Mouse (Mus musculus) embryonic facial prominence, embryonic 15.5 days (tissue): ENCODE results near the gene Tmem119. TPM values are rescaled to one million over a fixed set of nuclear protein-coding genes. Genes with fewer than 3 reads are reported as not detected.
"Not testable (repeated sequence)": the region's sequence is repeated elsewhere in the genome, so short reads cannot be mapped to it uniquely, and the experiment has no call there.

Source experiments
- ATAC-seq: fragments of 200-750 bp; cut with Nextera tagmentation; 2 replicates; pipeline ENCODE4 v1.8.0; 2017; ENCODE audit warnings: low read depth, moderate TSS enrichment; ENCODE audit not compliant: insufficient number of reproducible peaks, low FRiP score, low TSS enrichment
- H3K27ac ChIP-seq: fragments of 300-500 bp; sonication (generic); replicated peaks from 2 replicates; pipeline ENCODE4 v1.5.1; 2015; ENCODE audit warnings: mild to moderate bottlenecking, inconsistent platforms
- H3K27me3 ChIP-seq: fragments of 300-500 bp; sonication (generic); 2 replicates; pipeline ENCODE4 v1.6.1; 2015; ENCODE audit warnings: inconsistent platforms
- H3K36me3 ChIP-seq: fragments of 300-500 bp; sonication (generic); 2 replicates; pipeline ENCODE4 v1.6.1; 2015; ENCODE audit warnings: mild to moderate bottlenecking, inconsistent platforms
- H3K4me1 ChIP-seq: fragments of 300-500 bp; sonication (generic); 2 replicates; pipeline ENCODE4 v1.6.1; 2015; ENCODE audit warnings: inconsistent platforms
- H3K4me2 ChIP-seq: fragments of 300-500 bp; sonication (generic); replicated peaks from 2 replicates; pipeline ENCODE4 v1.6.1; 2015; ENCODE audit warnings: mild to moderate bottlenecking, inconsistent platforms
- H3K4me3 ChIP-seq: fragments of 300-500 bp; sonication (generic); replicated peaks from 2 replicates; pipeline ENCODE4 v1.5.1; 2015; ENCODE audit warnings: mild to moderate bottlenecking, inconsistent platforms
- H3K9ac ChIP-seq: fragments of 300-500 bp; sonication (generic); 2 replicates; pipeline ENCODE4 v1.6.1; 2015; ENCODE audit warnings: inconsistent platforms
- H3K9me3 ChIP-seq: fragments of 300-500 bp; sonication (generic); replicated peaks from 2 replicates; pipeline ENCODE4 v1.6.1; 2016; ENCODE audit warnings: inconsistent platforms
- WGBS: fragments of 180-500 bp; shearing (Covaris S2); methylation state at CpG from one replicate; pipeline ENCODE4 v1.1.7; 2015; 5-methylcytosine and 5-hydroxymethylcytosine counted together
- polyA plus RNA-seq: library from polyadenylated mRNA; unstranded; fragments of >200 nt; fragmentation: Nextera tagmentation; extraction: Ambion mirVana; gene quantifications from 2 replicates; pipeline ENCODE4 v1.2.1, GENCODE M21; 2015

The Tmem119 gene
- polyA plus RNA-seq, 1 experiment from 2014 or later, result 197 TPM

- Histone ChIP-seq H3K27me3 (no peaks in the 10 kb centered on the region), H3K9ac (no peak overlapping the region), H3K9me3 (no peaks in the 10 kb centered on the region), H3K4me1 (peaks cover 18% of the 10 kb centered on the region), H3K36me3 (no peaks in the 10 kb centered on the region), H3K27ac (no peak overlapping the region), H3K4me2 (peak overlapping the region; percentile 21; the same call in 1 of the 2 replicates), H3K4me3 (no peak overlapping the region)
- 9% methylated on average over 15 of the region's 15 CpGs for WGBS
- no peak for ATAC-seq
Observed at GRCm38 (mm10) chr5:113815638-113816152, 15.4 kb upstream of the Tmem119 start.

DNA sequence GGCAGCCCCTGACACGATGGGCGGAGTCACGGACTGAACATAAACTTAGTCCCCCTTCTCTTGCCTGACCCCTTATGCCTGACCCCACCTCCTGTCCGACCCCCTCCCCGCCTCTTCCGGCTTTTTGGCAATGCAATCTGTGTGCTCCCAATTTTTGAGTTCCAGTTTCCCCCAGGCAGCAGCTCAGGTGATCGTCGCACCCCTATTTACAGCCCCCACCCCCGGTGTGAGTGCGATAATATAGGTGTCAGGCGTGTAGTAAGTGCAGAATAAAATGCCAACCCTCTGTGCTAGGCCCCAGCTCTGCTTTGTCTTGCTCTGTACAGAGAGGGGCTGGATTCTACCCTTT lies 14.7 kb upstream of the Tmem119 start:
- peaks cover 18% of the 10 kb centered on the region for H3K4me1 ChIP-seq
- 45% methylated on average over 11 of the region's 11 CpGs for WGBS
- no peak for ATAC-seq

DNA sequence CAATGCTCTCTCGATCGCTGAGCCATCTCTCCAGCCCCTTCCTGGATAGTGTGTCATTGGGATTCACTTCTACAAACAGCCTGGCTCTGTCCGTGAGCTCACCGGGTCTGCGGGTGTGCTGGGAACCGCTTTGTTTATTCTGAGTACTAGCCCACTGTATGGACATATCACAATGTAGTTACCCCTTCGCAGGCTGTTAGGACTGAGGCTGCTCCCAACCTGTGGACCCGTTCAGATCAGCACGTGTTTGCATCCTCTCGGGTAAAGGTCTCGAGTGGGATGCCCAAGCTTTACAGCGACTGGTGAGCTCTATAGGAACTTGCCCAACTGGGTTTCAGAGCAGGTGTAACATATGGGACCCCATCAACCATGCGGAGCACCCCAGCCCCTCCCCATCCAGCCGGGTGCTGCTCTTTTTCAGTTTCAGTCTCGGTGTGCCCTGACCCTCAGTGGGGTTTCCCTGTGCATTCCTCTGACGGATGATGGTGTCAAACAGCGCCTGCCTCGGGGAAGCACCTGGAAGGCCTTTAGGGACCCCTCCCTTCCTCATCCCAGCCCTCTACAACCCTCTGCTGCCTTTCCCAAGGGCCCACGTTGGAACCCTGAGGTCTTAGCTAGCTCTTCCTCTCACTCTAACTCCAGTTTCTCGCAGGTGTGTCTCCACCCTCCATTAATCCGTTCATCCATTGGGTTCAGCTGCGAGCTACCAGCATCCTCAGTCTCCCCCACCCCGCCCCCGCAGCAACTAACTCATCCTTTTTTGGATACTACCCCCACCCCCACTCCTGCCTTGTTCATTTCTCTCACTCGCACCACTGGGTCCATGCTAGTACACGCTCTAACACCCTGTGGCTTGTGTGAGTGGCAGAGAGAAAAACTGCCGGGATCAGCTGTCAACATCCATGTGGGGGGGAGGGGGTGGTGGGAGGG lies 14.1 kb upstream of the Tmem119 start:
- Histone ChIP-seq H3K4me3 (no peak overlapping the region), H3K27ac (no peak overlapping the region), H3K27me3 (no peaks in the 10 kb centered on the region), H3K4me1 (peaks cover 18% of the 10 kb centered on the region), H3K36me3 (no peaks in the 10 kb centered on the region), H3K4me2 (no peak overlapping the region), H3K9ac (no peak overlapping the region), H3K9me3 (no peaks in the 10 kb centered on the region)
- WGBS, result 31% methylated on average over 27 of the region's 27 CpGs
- ATAC-seq, result no peak

More for the DNA sequence above, 14.7 kb upstream of the Tmem119 start:
- H3K4me3 ChIP-seq, result no peak overlapping the region
- H3K9ac ChIP-seq, result no peak overlapping the region
- H3K36me3 ChIP-seq, result no peaks in the 10 kb centered on the region
- H3K27me3 ChIP-seq, result no peaks in the 10 kb centered on the region
- H3K4me2 ChIP-seq, result no peak overlapping the region
- no peaks in the 10 kb centered on the region for H3K9me3 ChIP-seq
- H3K27ac ChIP-seq, result no peak overlapping the region

GRCm38 (mm10) chr5:113813608-113814007 lies 13.3 kb upstream of the Tmem119 start:
- Histone ChIP-seq H3K27ac (no peak overlapping the region), H3K4me1 (peaks cover 20% of the 10 kb centered on the region), H3K9ac (no peak overlapping the region), H3K4me2 (no peak overlapping the region), H3K4me3 (no peak overlapping the region), H3K27me3 (no peaks in the 10 kb centered on the region), H3K9me3 (no peaks in the 10 kb centered on the region), H3K36me3 (no peaks in the 10 kb centered on the region)
- 20% methylated on average over 9 of the region's 9 CpGs for WGBS
- ATAC-seq, result no peak

DNA sequence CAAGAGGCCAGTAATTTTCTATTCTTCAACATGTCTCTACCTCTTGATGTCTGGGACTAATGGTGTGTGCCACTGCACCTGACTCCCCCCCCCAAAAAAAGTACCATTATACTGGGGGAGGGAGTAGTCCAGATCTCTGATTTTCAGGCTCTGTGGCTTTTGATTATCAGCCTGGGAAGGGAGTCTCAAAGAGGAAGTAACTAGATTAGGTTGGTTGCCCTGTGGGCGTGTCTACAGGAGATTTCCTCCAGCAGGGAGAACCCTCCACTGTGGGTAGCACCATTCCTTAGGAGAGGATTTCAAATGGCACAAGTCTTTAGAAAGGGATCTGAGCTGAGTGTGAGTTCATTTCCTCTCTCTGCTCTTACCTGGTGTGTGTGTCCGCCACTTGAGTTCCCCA lies 12.3 kb upstream of the Tmem119 start:
- no peaks in the 10 kb centered on the region for H3K36me3 ChIP-seq
- no peak for ATAC-seq
- WGBS, result 89% methylated on average over 2 of the region's 2 CpGs
- no peak overlapping the region for H3K27ac ChIP-seq
- H3K9me3 ChIP-seq, result no peaks in the 10 kb centered on the region
- H3K9ac ChIP-seq, result no peak overlapping the region
- H3K4me3 ChIP-seq, result no peak overlapping the region
- no peak overlapping the region for H3K4me2 ChIP-seq
- H3K4me1 ChIP-seq, result peaks cover 30% of the 10 kb centered on the region
- H3K27me3 ChIP-seq, result no peaks in the 10 kb centered on the region

DNA sequence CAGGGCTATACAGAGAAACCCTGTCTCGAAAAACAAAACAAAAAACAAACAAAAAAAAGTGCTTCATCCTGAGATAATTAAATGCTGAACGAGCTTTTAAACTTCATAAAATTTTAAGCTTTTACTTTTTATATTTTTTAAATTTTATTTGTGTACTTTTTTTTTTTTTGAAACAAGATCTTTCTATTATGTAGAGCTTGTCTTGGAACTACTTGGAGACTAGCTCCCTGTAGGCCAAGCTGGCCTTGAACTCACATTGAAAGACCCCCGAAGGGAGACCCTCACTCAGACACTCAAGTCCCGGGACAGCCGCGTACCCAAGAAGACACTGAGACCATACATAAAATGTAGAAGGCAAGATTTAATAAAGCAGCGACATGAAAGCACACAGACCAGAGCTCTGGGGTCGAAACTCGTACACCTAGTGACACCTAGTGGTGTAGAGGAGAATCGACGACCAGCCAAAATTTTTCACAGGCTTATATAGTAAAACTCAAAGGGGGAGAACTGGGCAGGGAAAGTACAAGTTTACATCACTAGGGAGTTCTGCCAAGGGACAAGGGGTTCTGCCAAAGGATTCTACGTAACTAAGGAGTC lies 11.6 kb upstream of the Tmem119 start:
- not testable (repeated sequence) for H3K9ac ChIP-seq, H3K4me2 ChIP-seq, H3K27ac ChIP-seq, H3K27me3 ChIP-seq, H3K4me3 ChIP-seq, H3K36me3 ChIP-seq, H3K9me3 ChIP-seq, ATAC-seq
- 15% methylated on average over 11 of the region's 12 CpGs for WGBS
- H3K4me1 ChIP-seq, result peaks cover 36% of the 10 kb centered on the region

DNA sequence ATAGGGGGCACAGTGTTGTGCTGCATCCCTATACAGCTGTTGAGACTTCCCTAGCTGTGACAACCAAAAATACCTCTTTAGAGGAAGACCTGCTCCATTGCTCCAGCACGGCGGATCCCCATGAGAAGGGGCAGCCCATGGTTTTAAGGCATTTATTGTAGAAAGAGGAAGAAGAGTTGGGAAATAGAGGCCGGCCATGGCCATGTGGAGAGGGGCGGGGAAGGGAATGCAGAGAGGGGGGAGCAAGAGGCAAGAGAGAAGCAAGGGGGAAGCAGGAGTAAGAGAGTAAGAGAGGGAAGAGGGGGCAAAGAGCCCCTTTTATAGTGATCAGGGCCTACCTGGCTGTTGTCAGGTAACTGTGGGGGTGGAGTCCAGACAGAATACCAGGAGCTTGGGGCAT lies 9.8 kb upstream of the Tmem119 start:
- Histone ChIP-seq H3K36me3 (no peaks in the 10 kb centered on the region), H3K4me2 (no peak overlapping the region), H3K9ac (no peak overlapping the region), H3K27ac (no peak overlapping the region), H3K4me1 (peaks cover 27% of the 10 kb centered on the region), H3K27me3 (no peaks in the 10 kb centered on the region), H3K4me3 (no peak overlapping the region), H3K9me3 (no peaks in the 10 kb centered on the region)
- WGBS, result 96% methylated on average over 4 of the region's 4 CpGs
- no peak for ATAC-seq

DNA sequence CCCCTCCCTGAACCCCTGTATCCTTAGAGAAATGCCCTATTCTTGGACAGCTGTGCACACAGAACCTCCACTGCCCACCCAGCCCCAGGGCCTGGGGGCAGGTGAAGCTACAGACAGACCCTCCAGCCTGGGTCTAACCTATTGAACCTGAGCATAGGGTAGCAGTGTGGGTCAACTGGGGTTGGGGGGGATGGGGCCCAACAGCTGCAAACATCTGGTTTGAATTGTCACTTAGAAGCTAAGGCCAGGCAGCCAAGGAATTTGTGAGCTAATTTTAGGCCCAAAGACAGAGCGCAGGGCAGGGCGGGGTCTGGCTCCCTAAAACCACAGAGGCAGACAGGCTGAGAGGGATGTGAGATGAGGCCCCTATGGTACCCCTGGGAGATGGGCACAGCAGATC lies 7.9 kb upstream of the Tmem119 start:
- Histone ChIP-seq H3K27me3 (no peaks in the 10 kb centered on the region), H3K4me1 (peaks cover 32% of the 10 kb centered on the region), H3K36me3 (no peaks in the 10 kb centered on the region), H3K9me3 (no peaks in the 10 kb centered on the region), H3K9ac (no peak overlapping the region), H3K4me2 (no peak overlapping the region), H3K4me3 (no peak overlapping the region), H3K27ac (peak overlapping the region; percentile 75)
- 0 out of 2 replicates have a peak, but pooled peaks have one; percentile 17 for ATAC-seq
- WGBS, result 24% methylated on average over 2 of the region's 2 CpGs

DNA sequence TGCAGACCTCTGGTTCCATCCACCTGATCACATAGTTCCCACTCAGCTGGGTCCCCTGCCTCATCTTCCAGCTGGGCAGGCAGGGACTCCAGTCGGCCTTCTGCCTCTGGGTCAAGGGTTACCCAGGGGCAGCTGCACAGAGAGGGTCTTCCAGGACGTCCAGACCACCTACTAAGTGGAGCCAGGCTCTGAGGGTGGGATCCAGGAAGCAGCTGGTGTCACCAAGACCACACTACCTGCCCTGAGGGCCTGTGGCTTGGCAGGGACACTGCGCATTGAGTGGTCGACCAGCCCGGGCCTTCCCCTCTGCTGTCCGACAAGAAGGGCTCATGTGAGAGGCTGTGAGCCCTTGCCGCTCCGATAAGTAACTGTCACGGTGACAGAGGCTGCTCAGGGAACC lies 7.4 kb upstream of the Tmem119 start:
- Histone ChIP-seq H3K4me1 (peaks cover 32% of the 10 kb centered on the region), H3K9me3 (no peaks in the 10 kb centered on the region), H3K27ac (peak overlapping the region; percentile 75), H3K27me3 (no peaks in the 10 kb centered on the region), H3K36me3 (no peaks in the 10 kb centered on the region), H3K4me2 (no peak overlapping the region), H3K4me3 (no peak overlapping the region), H3K9ac (no peak overlapping the region)
- ATAC-seq, result no peak
- WGBS, result 30% methylated on average over 9 of the region's 9 CpGs

GRCm38 (mm10) chr5:113806414-113806813 lies 6.1 kb upstream of the Tmem119 start:
- Histone ChIP-seq H3K27ac (no peak overlapping the region), H3K9ac (no peak overlapping the region), H3K9me3 (no peaks in the 10 kb centered on the region), H3K4me1 (peaks cover 32% of the 10 kb centered on the region), H3K27me3 (no peaks in the 10 kb centered on the region), H3K4me3 (no peak overlapping the region), H3K36me3 (no peaks in the 10 kb centered on the region), H3K4me2 (no peak overlapping the region)
- 38% methylated on average over 10 of the region's 10 CpGs for WGBS
- ATAC-seq, result no peak

DNA sequence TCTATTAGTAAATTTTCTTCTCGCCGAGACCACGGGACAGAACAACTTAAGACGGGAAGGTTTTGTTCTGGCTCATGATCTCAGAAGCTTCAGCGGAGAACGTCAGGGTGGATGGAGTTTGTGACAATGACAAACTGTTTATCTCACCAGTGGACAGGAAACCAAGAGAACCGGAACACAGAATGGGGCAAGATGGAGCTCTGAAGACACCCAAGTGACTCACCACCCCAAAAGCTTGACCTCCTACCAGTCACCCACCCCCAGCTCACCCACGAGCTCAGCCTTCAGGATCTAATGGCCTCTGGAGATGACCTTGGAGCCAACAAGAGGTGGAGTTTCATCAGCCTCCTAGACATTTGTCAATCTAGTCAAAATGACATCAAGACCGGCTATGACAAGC lies 5.0 kb upstream of the Tmem119 start:
- no peaks in the 10 kb centered on the region for H3K27me3 ChIP-seq
- WGBS, result 70% methylated on average over 9 of the region's 9 CpGs
- H3K4me3 ChIP-seq, result no peak overlapping the region
- no peaks in the 10 kb centered on the region for H3K36me3 ChIP-seq
- no peak overlapping the region for H3K4me2 ChIP-seq
- no peaks in the 10 kb centered on the region for H3K9me3 ChIP-seq
- H3K4me1 ChIP-seq, result peaks cover 38% of the 10 kb centered on the region
- H3K27ac ChIP-seq, result 0 out of 2 replicates have a peak overlapping the region, but pooled peaks have one; percentile 51
- ATAC-seq, result no peak
- no peak overlapping the region for H3K9ac ChIP-seq
